Mouse (Mus musculus): ENCODE measurements around the gene Uba6.

- TF ChIP-seq CTCF (IDR thresholded peaks at IDR 0.05; ENCODE audit: low read depth, low read length) (no peak), GATA1 (IDR thresholded peaks at IDR 0.05; ENCODE audit: borderline replicate concordance, low read length) (no peak), POLR2AphosphoS5 (IDR thresholded peaks at IDR 0.05; ENCODE audit: insufficient replicate concordance, low read depth, low read length) (no peak)
Observed at GRCm38 (mm10) chr5:86102176-86102575, 70.4 kb downstream of the Uba6 start.
